Mouse (Mus musculus) macrophage (primary cell): ENCODE measurements around the gene E130309D02Rik. TPM values are rescaled to one million over a fixed set of nuclear protein-coding genes. Genes with fewer than 3 reads are reported as not detected.
A peak's percentile ranks its signal among the peaks of the same experiment; 100 is the strongest.

Experiments
- H3K27ac ChIP-seq: fragments of 350-480 bp; formaldehyde crosslinking; 2 replicates; pipeline ENCODE4 v1.9.0; 2021
- H3K36me3 ChIP-seq: fragments of 350-480 bp; formaldehyde crosslinking; 2 replicates; pipeline ENCODE4 v1.9.0; 2021; ENCODE audit errors: inconsistent target
- H3K4me3 ChIP-seq: fragments of 350-480 bp; formaldehyde crosslinking; 2 replicates; pipeline ENCODE4 v1.9.0; 2021; ENCODE audit errors: inconsistent target
- H3K79me2 ChIP-seq: fragments of 350-480 bp; formaldehyde crosslinking; 2 replicates; pipeline ENCODE4 v1.9.0; 2021; ENCODE audit errors: inconsistent target
- WGBS: methylation state at CpG from one replicate; pipeline ENCODE4 v1.1.7; 2026; ENCODE audit warnings: inconsistent platforms; ENCODE audit not compliant: missing documents; 5-methylcytosine and 5-hydroxymethylcytosine counted together
- polyA plus RNA-seq: library from polyadenylated mRNA; stranded (reverse); fragments of 250-400 nt; gene quantifications from 3 replicates; pipeline ENCODE4 v1.2.4, GENCODE M21; 2018; ENCODE audit warnings: inconsistent platforms

The E130309D02Rik gene
- polyA plus RNA-seq, 1 experiment from 2014 or later, result 11.1 TPM

DNA sequence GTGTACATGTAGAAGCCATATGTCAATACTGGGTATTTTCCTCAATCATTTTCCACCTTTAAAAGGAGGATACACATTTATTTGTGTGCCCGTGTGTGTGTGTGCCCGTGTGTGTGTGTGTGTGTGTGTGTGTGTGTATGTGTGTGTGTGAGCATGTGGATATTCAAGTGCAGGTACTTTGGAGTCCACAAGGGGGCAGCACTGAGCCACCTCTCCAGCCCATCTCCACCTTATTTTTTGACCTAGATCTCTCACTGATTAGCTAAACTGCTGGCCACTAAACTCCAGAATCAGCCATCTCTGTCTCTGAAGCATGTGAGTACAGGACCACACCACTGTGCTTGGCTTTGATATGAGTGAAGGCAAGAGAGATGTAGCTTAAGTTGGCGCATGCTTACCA, 20.3 kb downstream of the E130309D02Rik start:
- Histone ChIP-seq H3K79me2 (no peaks in the 10 kb centered on the region), H3K27ac (no peak overlapping the region), H3K36me3 (no peaks in the 10 kb centered on the region), H3K4me3 (no peak overlapping the region)
- WGBS, result 100% methylated on average over 2 of the region's 3 CpGs

DNA sequence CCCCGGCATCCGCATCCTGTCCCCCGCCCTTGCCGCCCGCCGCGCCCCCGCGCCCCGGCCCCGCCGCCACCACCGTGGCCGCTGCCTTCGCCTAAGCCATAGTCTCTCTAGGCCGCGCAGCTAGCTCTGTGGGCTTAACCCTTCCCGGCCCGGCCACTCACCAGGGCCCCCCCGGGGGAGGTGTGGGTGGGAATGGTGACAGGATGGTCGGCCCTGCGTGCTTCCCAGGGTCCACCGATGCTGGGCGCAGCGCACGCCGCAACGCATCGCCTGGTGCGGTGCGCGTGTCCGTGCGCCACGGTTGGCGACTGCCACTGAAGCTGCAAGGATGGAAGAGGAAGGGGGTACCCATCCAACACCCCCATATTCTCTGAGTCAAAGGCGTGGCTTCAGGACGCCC, 21.8 kb downstream of the E130309D02Rik start, which contains the start of gene Zfp853:
Zfp853 (minus strand) TSS at position 220 of the 400 bp plus-strand sequence.
- Histone ChIP-seq H3K79me2 (no peaks in the 10 kb centered on the region), H3K27ac (no peak within 1 kb of the TSS), H3K4me3 (no peak within 1 kb of the TSS), H3K36me3 (no peaks in the 10 kb centered on the region)
- 5% methylated on average over 30 of the region's 38 CpGs for WGBS

DNA sequence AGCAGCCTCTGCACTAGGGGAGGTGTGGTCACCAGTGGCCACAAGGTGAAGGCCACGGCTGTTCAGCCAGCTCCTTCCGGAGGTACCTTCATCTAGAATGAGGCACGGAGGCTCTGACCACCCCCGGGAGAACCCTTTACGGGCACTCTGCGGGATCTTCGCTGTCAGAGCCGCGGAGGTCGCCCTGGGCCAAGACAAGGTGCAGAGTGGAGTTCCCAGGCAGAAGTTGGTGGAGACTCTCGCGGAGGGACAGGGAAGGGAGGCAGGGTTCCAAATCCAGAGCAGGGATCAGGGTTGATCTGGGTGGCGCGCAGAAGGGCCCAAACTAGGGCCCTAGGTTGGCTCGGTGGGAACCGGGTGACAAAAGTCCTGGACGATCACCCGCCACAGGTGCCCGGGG, 22.3 kb downstream of the E130309D02Rik start:
- H3K36me3 ChIP-seq, result no peaks in the 10 kb centered on the region
- no peak overlapping the region for H3K27ac ChIP-seq
- no peaks in the 10 kb centered on the region for H3K79me2 ChIP-seq
- H3K4me3 ChIP-seq, result no peak overlapping the region
- 12% methylated on average over 19 of the region's 19 CpGs for WGBS

DNA sequence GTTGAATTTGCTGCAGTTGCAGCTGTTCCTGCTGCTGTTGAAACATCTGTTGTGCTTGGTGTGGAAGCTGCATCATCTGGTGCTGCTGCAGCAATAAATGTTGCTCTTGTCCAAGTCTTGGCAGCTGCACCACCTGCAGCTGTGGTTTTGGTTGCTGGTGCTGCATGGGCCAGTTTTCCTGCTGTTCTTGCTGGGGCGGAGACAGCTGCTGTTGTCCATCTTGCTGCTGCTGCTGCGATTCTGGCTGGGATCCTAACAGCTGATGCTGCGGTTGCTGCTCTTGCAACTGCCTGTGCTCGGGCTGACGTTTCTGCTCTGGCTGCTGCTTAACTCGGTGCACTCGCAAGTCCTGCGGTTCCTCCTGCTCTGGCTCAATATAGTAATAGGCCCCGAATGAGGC, 25.9 kb downstream of the E130309D02Rik start:
- WGBS, result 75% methylated on average over 9 of the region's 9 CpGs
- Histone ChIP-seq H3K36me3 (no peaks in the 10 kb centered on the region), H3K4me3 (no peak overlapping the region), H3K79me2 (no peaks in the 10 kb centered on the region), H3K27ac (no peak overlapping the region)

DNA sequence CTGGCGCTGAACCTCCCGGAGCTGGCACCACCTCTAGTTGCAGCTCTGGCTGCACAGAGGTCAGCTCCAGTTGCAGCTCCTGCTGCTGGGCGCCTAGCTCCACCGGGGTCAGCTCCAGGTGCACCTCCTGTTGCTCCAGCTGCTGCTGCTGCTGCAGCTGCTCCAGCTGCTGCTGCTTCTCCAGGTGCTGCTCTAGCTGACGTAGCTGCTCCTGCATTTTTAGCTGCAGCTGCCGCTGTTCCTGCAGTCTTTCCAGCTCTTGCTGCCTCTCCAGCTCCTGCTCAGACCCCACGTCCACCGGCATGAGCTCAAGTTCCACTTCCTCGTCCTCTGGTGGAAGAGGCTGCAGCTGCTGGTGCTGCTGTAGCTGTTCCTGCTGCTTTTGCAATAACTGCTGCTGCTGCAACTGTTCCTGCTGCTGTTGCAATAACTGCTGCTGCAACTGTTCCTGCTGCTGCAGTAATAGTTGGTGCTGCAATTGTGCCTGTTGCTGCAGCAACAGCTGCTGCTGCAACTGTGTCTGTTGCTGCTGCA, 26.7 kb downstream of the E130309D02Rik start:
- Histone ChIP-seq H3K36me3 (no peaks in the 10 kb centered on the region), H3K79me2 (no peaks in the 10 kb centered on the region), H3K27ac (no peak overlapping the region), H3K4me3 (no peak overlapping the region)
- 10% methylated on average over 8 of the region's 9 CpGs for WGBS

DNA sequence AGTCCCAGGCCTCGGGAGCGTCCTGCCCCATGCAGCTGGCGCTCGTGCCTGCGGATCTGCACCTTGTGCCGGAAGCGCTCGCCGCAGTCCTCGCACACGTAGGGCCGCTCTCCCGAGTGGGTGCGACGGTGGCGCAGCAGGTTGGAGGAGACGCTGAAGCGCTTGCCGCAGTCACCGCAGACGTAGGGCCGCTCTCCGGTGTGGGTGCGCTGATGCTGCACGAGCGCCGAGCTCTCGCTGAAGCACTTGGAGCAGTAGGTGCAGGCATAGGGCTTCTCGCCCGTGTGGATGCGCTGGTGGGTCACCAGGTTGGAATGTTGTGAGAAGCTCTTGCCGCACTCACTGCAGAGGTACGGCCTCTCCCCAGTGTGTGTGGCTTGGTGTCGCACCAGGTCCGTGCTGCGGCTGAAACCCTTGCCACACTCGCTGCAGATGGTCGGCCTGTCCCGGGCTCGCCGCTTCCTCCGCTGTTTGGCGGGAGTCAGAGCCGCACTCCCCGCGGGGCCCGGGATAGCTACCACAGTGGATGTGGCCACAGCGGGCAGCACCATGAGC, 27.3 kb downstream of the E130309D02Rik start:
- Histone ChIP-seq H3K79me2 (no peaks in the 10 kb centered on the region), H3K27ac (no peak overlapping the region), H3K36me3 (no peaks in the 10 kb centered on the region), H3K4me3 (no peak overlapping the region)
- WGBS, result 3% methylated on average over 47 of the region's 48 CpGs

DNA sequence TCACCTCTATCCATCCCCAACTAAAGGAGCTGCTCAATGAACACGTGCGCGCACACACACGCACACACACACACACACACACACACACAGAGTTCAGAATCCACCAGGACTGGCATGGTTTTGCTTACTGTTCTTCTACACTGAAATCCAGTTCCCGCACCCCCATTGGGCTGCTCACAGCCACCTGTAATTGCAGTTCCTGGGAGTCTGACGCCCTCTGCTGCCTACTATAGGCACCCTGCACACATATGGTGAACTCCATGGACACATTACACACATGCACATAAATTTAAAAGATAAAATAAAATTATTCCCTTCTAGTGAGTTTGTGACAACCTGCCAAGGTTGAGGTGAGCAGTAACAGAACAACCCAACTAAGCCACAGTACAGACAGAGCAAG, 30.4 kb downstream of the E130309D02Rik start:
- Histone ChIP-seq H3K27ac (no peak overlapping the region), H3K79me2 (no peaks in the 10 kb centered on the region), H3K36me3 (no peaks in the 10 kb centered on the region), H3K4me3 (no peak overlapping the region)
- WGBS, result 64% methylated on average over 6 of the region's 6 CpGs

DNA sequence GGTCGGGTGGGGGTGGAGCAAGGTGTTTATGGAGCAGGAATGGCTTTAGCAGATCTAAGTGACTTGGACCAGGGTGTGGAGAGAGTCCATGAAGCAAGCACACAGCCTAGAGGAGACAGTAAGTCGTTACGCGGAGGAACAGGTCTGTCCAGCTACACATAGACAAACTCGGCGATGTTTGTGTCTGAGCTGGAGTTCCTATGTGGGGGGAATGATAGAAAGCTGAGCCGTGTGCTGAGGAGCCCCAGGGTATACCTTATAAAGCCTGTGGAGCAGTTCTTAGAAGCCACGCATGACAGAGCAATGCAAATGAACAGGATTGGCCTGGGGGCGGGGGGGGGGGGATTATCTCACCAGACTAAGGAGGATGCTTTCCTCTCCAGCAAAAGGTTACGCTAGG, 35.9 kb downstream of the E130309D02Rik start:
- Histone ChIP-seq H3K27ac (no peak overlapping the region), H3K4me3 (no peak overlapping the region), H3K36me3 (no peaks in the 10 kb centered on the region), H3K79me2 (no peaks in the 10 kb centered on the region)
- WGBS, result 81% methylated on average over 10 of the region's 10 CpGs

DNA sequence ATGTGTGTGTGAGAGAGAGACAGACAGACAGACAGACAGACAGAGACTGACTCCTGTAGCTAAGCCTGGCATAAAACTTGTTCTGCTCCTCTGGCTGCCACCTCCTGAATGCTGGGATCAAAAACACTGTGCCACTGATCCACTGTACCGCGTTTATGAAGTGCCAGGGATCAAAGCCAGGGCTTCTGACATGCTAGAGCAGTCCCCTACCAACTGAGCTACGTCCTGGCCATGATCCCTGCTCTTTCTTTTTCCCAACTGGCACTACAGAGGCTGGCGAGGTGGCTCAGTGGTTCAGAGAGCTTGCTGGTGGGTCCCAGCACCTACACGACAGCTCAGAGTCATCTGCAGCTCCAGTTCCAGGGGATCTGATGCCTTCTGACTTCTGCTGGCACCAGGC, 39.4 kb downstream of the E130309D02Rik start:
- Histone ChIP-seq H3K79me2 (no peaks in the 10 kb centered on the region), H3K4me3 (no peak overlapping the region), H3K27ac (no peak overlapping the region), H3K36me3 (no peaks in the 10 kb centered on the region)
- WGBS, result 76% methylated on average over 5 of the region's 5 CpGs

DNA sequence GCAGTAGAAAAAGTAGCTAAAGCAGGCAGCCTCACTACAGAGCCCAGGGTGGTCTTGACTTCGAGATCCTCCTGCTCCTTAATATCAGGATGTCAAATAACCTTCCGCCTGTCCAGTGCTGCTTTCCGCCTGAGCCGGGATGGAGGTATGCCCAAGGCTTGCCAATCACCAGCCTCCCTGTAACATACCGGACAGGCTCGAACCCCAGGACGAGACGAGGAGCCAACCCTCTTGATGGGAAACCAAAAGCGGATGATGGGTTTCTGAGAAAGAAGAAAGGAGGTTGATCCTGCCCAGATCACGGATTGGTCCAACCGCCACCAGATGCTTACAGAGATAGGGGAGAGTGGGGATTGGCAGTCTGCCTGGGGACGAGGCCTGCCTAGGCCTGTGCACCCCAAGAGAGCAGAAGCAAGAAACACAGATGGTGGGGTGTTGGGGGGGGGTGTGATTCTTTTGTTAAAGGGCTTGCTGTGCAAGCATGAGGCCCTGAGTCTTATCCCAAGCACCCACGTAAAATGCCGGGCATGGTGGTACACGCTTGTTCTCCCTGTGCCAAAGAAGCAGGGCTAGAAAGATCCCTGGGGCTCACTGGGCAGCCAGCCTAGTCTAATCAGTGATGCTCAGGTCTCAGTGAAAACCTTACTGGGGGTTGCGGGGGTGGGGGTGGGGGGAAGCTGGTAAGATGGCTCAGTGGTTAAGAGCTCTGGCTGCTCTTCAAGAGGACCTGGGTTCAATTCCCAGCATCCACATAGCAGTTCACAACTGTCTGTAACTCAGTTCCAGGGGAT, 42.4 kb downstream of the E130309D02Rik start:
- no peak overlapping the region for H3K27ac ChIP-seq
- no peaks in the 10 kb centered on the region for H3K79me2 ChIP-seq
- H3K4me3 ChIP-seq, result no peak overlapping the region
- no peaks in the 10 kb centered on the region for H3K36me3 ChIP-seq
- WGBS, result 52% methylated on average over 16 of the region's 16 CpGs

DNA sequence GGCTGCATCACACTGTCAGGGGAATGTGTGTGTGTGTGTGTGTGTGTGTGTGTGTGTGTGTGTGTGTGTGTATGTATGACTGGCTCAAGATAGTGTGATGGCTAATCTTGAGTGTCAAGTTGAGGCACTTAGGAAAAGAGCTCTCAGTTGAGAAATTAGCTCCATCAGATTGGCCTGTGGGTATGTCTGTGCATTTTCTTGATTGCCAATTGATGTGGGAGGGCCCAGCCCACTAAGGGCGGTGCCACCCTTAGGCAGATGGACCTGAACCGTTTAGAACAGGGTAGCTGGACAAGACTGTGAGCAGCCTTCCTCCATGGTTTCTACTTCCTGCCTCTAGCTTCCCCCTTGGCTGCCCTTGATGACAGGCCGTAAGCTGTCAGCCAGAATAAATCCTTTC, 43.1 kb downstream of the E130309D02Rik start:
- WGBS, result 8% methylated on average over 3 of the region's 3 CpGs
- Histone ChIP-seq H3K4me3 (no peak overlapping the region), H3K27ac (no peak overlapping the region), H3K79me2 (no peaks in the 10 kb centered on the region), H3K36me3 (no peaks in the 10 kb centered on the region)

DNA sequence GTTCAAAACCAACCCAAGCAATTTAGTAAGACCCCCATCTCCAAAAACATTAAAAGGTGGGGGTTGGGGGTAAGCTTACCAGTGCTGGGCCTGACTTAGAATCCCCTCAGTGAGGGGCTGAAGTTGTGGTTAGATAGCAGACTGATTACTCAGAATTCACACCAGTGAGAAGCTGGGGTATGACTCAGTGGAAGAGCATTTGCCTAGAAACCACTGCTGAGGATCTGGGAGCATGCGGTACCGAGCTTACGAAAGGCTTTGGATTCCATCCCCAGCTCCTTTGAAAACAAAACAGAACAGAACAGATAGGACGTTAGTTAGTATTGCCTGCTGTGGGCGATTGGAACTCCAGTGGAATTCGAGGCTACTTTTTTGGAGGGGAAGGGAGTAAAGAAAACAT, 43.5 kb downstream of the E130309D02Rik start:
- Histone ChIP-seq H3K4me3 (no peak overlapping the region), H3K36me3 (no peaks in the 10 kb centered on the region), H3K79me2 (no peaks in the 10 kb centered on the region), H3K27ac (no peak overlapping the region)
- 93% methylated on average over 6 of the region's 6 CpGs for WGBS

DNA sequence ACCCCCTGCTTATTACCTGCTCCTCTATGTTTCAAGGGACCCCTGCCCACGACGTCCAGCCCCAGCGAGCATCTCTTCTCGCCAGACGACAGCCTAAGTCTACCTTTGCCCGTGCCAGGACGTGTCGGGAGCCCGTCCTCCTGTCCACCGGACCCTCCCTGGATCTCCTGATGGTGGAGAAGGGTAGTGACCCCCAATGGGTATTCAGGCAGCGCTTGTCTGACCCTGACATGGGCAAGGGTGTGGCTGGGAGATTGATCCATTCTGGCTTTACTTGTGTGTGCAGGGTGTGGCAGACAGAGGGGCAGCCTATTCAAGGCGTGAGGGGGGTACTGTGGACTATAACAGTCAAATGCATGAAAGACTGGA, 45.0 kb downstream of the E130309D02Rik start:
- Histone ChIP-seq H3K79me2 (no peaks in the 10 kb centered on the region), H3K36me3 (no peaks in the 10 kb centered on the region), H3K27ac (peak overlapping the region; percentile 49), H3K4me3 (peak overlapping the region; percentile 91)
- 9% methylated on average over 12 of the region's 12 CpGs for WGBS

DNA sequence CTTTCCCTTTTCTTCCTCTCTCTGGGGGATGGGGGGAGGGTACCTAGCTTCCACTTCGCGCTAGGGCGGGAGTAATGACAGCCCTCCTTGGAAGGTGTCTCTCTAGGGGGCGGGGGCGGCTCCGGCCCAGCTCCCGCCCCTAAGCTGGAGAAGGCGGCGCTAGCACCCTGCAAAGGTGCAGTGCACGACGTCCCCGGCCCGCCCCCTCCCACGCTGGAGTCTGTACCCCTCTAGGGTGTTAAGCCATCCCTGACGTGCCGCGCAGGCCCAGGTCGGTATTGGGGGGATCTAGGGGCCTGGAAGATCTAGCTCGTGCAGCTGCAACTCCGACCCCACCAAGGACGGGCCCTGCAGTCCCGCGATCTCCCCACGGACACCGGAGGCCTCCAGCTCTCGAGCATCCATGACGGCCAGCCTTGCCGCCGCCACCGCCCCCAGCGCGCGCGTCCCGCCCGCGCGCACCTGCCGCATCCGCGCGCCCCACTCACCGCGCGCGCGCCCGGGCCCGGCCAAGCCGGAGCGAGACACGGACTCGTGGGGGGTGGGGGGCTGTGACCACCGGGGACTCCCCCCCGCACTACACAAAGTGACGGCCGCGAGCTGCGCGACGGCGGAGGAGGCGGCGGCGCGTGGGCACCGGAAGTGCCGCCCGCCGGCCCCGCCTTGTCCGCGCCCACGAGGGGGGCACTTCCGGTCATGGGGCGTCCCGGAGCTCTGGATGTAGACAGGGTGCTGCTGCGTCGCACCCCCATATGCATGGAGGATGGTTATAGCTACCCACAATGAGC, 45.6 kb downstream of the E130309D02Rik start, which contains the start of gene Zfp316:
Zfp316 (minus strand) TSS at position 660 of the 788 bp plus-strand sequence.
- Histone ChIP-seq H3K4me3 (peak within 1 kb of the TSS; percentile 91), H3K27ac (peak within 1 kb of the TSS; percentile 49), H3K36me3 (no peaks in the 10 kb centered on the region), H3K79me2 (no peaks in the 10 kb centered on the region)
- WGBS, result 2% methylated on average over 49 of the region's 79 CpGs

DNA sequence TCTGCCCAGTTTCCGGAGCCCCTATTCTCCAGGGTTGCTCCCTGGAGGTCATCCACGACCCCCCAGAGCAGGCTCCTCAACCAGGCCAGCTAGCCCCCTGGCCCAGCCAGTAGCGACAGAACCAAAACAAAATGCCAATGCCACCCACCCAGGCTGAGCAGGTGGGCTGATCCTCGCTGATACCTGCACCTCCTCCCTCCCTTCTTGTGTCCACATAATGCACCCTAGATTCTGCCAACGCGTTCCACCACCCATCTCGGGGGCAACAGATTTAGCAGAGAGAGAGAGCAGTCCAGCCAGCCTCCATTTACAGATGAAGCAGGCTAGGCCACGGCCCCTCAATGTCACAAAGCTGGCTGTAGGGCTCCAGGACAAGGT, 46.2 kb downstream of the E130309D02Rik start:
- no peaks in the 10 kb centered on the region for H3K36me3 ChIP-seq
- H3K27ac ChIP-seq, result no peak overlapping the region
- no peaks in the 10 kb centered on the region for H3K79me2 ChIP-seq
- 45% methylated on average over 8 of the region's 8 CpGs for WGBS
- H3K4me3 ChIP-seq, result peak overlapping the region; percentile 35
